Mouse (Mus musculus) midbrain, embryonic 11.5 days (tissue): ENCODE results near the gene Gchfr. TPM values are rescaled to one million over a fixed set of nuclear protein-coding genes. Genes with fewer than 3 reads are reported as not detected.

Experiments
- ATAC-seq: fragments of 200-750 bp; cut with Nextera tagmentation; 2 replicates; pipeline ENCODE4 v1.8.0; 2017; ENCODE audit warnings: moderate TSS enrichment, moderate library complexity; ENCODE audit not compliant: low FRiP score
- DNase-seq: peaks from one replicate; pipeline ENCODE4 v3.0.0; 2015; ENCODE audit warnings: low spot score; ENCODE audit errors: missing footprints
- H3K27ac ChIP-seq: fragments of 300-500 bp; sonication (generic); 2 replicates; pipeline ENCODE4 v1.5.1; 2014; ENCODE audit warnings: low read depth, low read length
- H3K27me3 ChIP-seq: fragments of 300-500 bp; sonication (generic); 2 replicates; pipeline ENCODE4 v1.6.1; 2014; ENCODE audit warnings: mild to moderate bottlenecking, low read length, moderate library complexity, mixed read lengths; ENCODE audit not compliant: control insufficient read depth, insufficient read depth
- H3K36me3 ChIP-seq: fragments of 300-500 bp; sonication (generic); 2 replicates; pipeline ENCODE4 v1.6.1; 2014; ENCODE audit warnings: mild to moderate bottlenecking, low read length, moderate library complexity, mixed read lengths; ENCODE audit not compliant: control insufficient read depth, insufficient read depth
- H3K4me1 ChIP-seq: fragments of 300-500 bp; sonication (generic); 2 replicates; pipeline ENCODE4 v1.6.1; 2014; ENCODE audit warnings: low read length; ENCODE audit not compliant: control insufficient read depth, insufficient read depth
- H3K4me2 ChIP-seq: fragments of 300-500 bp; sonication (generic); 2 replicates; pipeline ENCODE4 v1.6.1; 2014; ENCODE audit warnings: mild to moderate bottlenecking, moderate library complexity
- H3K4me3 ChIP-seq: fragments of 300-500 bp; sonication (generic); 2 replicates; pipeline ENCODE4 v1.5.1; 2014; ENCODE audit warnings: low read depth, low read length
- H3K9ac ChIP-seq: fragments of 300-500 bp; sonication (generic); 2 replicates; pipeline ENCODE4 v1.6.1; 2014; ENCODE audit warnings: low read length
- H3K9me3 ChIP-seq: fragments of 300-500 bp; sonication (generic); 2 replicates; pipeline ENCODE4 v1.6.1; 2016; ENCODE audit warnings: low read length; ENCODE audit not compliant: control insufficient read depth
- WGBS: fragments of 180-500 bp; shearing (Covaris S2); extraction: QIAGEN DNeasy Blood & Tissue Kit; methylation state at CpG from one replicate; pipeline ENCODE4 v1.1.7; 2014; 5-methylcytosine and 5-hydroxymethylcytosine counted together
- polyA plus RNA-seq: library from polyadenylated mRNA; unstranded; fragments of >200 nt; fragmentation: Nextera tagmentation; extraction: Ambion mirVana; gene quantifications from 2 replicates; pipeline ENCODE4 v1.2.1, GENCODE M21; 2014

The Gchfr gene
- polyA plus RNA-seq, 1 experiment from 2014 or later: 2.5 TPM

- Histone ChIP-seq H3K27ac (no peak overlapping the region), H3K9ac (no peak overlapping the region), H3K4me1 (peaks cover 20% of the 10 kb centered on the region), H3K9me3 (no peaks in the 10 kb centered on the region), H3K36me3 (no peaks in the 10 kb centered on the region), H3K27me3 (peaks cover 18% of the 10 kb centered on the region), H3K4me2 (no peak overlapping the region), H3K4me3 (no peak overlapping the region)
- no peak for ATAC-seq
- WGBS: 82% methylated on average over 8 of the region's 8 CpGs
- no peak for DNase-seq
Measured at GRCm38 (mm10) chr2:119171574-119171973, 4.0 kb downstream of the Gchfr start.

DNA sequence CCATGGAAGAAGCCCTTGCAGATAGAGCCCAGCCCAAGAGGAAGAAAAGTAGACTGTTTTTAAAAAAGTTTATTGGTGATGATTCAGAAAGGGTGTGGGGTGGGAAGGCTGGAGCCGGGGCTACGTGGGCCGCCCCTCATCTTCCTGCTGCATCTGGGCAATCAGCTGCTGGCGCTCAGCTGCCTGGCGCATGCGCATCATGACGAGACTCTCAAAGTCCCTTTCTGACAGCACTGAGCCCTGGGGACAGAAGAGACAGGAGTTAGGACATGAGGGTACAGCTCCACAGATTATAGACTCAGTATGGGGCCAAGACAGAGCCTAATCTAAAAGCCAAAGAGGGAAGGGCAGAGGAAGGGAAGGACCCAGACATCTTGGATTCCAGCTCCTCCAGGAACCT lies 4.9 kb downstream of the Gchfr start:
- Histone ChIP-seq H3K9ac (peak overlapping the region; percentile 47), H3K4me1 (peaks cover 12% of the 10 kb centered on the region), H3K9me3 (no peaks in the 10 kb centered on the region), H3K36me3 (no peaks in the 10 kb centered on the region), H3K4me2 (no peak overlapping the region), H3K4me3 (no peak overlapping the region), H3K27ac (no peak overlapping the region), H3K27me3 (peaks cover 9% of the 10 kb centered on the region)
- 94% methylated on average over 7 of the region's 7 CpGs for WGBS
- ATAC-seq: no peak
- peak; percentile 56 for DNase-seq

DNA sequence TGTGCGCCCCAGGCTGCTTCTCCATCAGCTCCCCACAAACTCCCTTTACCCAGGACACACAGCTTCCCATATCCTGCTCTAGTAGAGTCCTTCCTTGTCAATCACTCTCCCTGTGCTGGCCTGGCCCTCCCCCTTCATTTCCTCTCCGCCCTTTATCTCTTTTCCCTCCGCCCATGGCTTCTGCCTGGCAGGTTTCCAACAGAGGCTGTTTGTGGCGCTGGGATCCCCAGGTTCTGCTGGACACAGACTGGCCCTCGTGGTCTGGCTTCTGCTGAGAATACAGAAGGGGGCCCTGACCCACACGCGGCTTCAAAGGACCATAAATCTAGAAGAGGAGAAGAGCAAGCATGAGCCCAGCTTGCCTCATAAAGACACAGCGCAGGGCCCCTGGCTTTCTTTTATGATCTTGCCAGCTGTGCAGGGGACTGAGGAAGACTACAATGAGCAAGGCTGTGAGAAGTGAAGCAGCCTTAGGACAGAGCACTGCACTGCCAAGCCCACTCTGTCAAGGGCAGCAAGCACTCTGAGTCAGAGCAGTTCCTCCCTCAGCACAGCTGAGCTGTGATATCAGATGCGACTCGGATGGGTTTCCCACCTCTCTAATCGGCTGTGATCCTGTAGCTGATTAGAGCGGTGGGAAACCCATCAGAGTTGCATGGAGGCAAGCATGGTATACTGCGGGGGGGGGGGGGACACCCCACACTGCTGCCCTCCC lies 5.4 kb downstream of the Gchfr start:
- H3K9ac ChIP-seq: peak overlapping the region; percentile 47
- H3K4me3 ChIP-seq: no peak overlapping the region
- no peak overlapping the region for H3K4me2 ChIP-seq
- H3K9me3 ChIP-seq: no peaks in the 10 kb centered on the region
- peaks cover 10% of the 10 kb centered on the region for H3K4me1 ChIP-seq
- DNase-seq (peak; percentile 84), ATAC-seq (peak; percentile 45)
- H3K36me3 ChIP-seq: no peaks in the 10 kb centered on the region
- no peak overlapping the region for H3K27ac ChIP-seq
- 27% methylated on average over 13 of the region's 13 CpGs for WGBS
- H3K27me3 ChIP-seq: peaks cover 4% of the 10 kb centered on the region

GRCm38 (mm10) chr2:119173991-119174651 lies 6.5 kb downstream of the Gchfr start, which contains the start of gene Gm14137:
Gm14137 (plus strand) TSS chr2:119174509.
- no peaks in the 10 kb centered on the region for H3K9me3 ChIP-seq
- H3K4me2 ChIP-seq: no peak within 1 kb of the TSS
- ATAC-seq: no peak
- no peak within 1 kb of the TSS for H3K27ac ChIP-seq
- DNase-seq: peak; percentile 60
- 44% methylated on average over 8 of the region's 8 CpGs for WGBS
- no peak within 1 kb of the TSS for H3K9ac ChIP-seq
- H3K4me3 ChIP-seq: no peak within 1 kb of the TSS
- no peaks in the 10 kb centered on the region for H3K36me3 ChIP-seq
- 0 out of 2 replicates have a peak, but pooled peaks cover 2% of the 10 kb centered on the region for H3K27me3 ChIP-seq
- peaks cover 10% of the 10 kb centered on the region for H3K4me1 ChIP-seq

DNA sequence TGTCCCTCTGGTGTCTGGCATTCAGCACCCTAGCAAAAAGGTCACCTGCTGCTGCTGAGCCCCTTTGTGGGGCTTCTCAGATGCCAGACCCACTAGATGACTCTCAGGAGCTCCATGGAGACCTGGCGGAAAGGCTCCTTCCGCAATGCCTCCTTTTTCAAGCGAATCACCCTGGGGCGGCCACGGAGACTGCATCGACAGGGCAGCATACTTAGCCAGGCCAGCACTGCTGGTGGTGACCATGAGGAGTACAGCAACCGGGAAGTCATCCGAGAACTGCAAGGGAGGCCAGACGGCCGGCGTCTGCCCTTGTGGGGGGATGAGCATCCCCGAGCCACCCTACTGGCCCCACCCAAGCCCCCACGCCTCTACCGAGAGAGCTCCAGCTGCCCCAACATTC lies 7.3 kb downstream of the Gchfr start:
- no peak overlapping the region for H3K9ac ChIP-seq
- WGBS: 42% methylated on average over 14 of the region's 14 CpGs
- ATAC-seq (no peak), DNase-seq (peak; percentile 78)
- no peak overlapping the region for H3K27ac ChIP-seq
- no peak overlapping the region for H3K4me2 ChIP-seq
- no peaks in the 10 kb centered on the region; the same call in 1 of the 2 replicates for H3K36me3 ChIP-seq
- no peaks in the 10 kb centered on the region for H3K27me3 ChIP-seq
- no peak overlapping the region for H3K4me3 ChIP-seq
- no peaks in the 10 kb centered on the region for H3K9me3 ChIP-seq
- peaks cover 10% of the 10 kb centered on the region for H3K4me1 ChIP-seq

- Histone ChIP-seq H3K27me3 (no peaks in the 10 kb centered on the region), H3K4me1 (peaks cover 10% of the 10 kb centered on the region), H3K9ac (no peak overlapping the region), H3K4me3 (no peak overlapping the region), H3K27ac (no peak overlapping the region), H3K4me2 (no peak overlapping the region), H3K36me3 (no peaks in the 10 kb centered on the region; the same call in 1 of the 2 replicates), H3K9me3 (no peaks in the 10 kb centered on the region)
- 76% methylated on average over 6 of the region's 6 CpGs for WGBS
- DNase-seq (peak; percentile 57), ATAC-seq (no peak)
Measured at GRCm38 (mm10) chr2:119175614-119176013, 8.0 kb downstream of the Gchfr start.

DNA sequence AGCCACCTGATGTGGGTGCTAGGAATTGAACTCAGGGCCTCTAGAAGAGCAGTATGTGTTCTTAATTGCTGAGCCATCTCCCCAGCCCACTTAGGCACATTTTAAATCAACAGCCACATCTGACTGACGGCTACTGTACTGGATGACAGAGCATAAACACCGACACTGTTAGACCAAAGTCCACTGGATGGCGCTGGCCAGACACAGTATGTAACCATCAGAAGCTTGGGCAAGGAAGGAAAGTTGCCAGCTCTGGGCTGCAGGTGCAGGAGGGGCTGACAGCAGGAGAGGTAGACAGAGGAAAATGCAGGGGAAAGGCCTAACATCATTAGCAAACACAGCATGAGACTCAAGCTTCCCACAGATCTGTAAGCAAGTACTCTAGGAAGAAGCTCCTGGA lies 9.2 kb downstream of the Gchfr start:
- Histone ChIP-seq H3K4me2 (no peak overlapping the region), H3K27me3 (no peaks in the 10 kb centered on the region), H3K9ac (no peak overlapping the region), H3K4me3 (no peak overlapping the region), H3K27ac (no peak overlapping the region), H3K36me3 (no peaks in the 10 kb centered on the region; the same call in 1 of the 2 replicates), H3K4me1 (peaks cover 10% of the 10 kb centered on the region), H3K9me3 (no peaks in the 10 kb centered on the region)
- 60% methylated on average over 3 of the region's 3 CpGs for WGBS
- peak; percentile 35 for DNase-seq
- no peak for ATAC-seq

DNA sequence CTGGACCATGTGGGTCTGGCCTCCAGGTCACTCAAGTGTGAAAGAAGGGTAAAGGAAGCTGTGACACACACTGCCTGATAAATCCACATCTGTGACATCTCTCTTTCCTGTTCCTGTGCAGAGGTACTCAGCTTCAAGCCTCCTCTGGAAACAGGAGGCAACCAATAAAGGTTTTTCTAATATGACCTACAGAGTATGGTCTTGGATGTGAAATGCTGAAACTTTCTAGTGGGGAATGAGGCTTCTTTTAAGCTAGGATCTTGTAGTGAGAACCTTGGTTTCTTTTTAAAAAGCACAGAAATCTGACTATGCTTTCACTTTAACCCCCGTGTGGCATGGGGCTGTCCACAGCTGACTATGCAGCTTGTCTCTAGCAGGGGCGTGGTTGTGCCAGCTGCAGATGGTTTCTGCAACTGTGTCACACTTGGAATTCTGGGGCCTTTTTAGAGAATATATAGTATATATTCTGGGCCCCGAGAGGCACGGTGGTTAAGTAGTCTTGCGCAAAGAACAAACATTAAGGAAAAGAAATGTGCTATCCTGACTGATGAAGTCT lies 9.9 kb downstream of the Gchfr start:
- Histone ChIP-seq H3K4me3 (no peak overlapping the region), H3K9ac (no peak overlapping the region), H3K36me3 (no peaks in the 10 kb centered on the region; the same call in 1 of the 2 replicates), H3K4me2 (no peak overlapping the region), H3K27ac (no peak overlapping the region), H3K9me3 (no peaks in the 10 kb centered on the region), H3K27me3 (no peaks in the 10 kb centered on the region), H3K4me1 (peaks cover 10% of the 10 kb centered on the region)
- 89% methylated on average over 5 of the region's 5 CpGs for WGBS
- DNase-seq: peak; percentile 49
- no peak for ATAC-seq

DNA sequence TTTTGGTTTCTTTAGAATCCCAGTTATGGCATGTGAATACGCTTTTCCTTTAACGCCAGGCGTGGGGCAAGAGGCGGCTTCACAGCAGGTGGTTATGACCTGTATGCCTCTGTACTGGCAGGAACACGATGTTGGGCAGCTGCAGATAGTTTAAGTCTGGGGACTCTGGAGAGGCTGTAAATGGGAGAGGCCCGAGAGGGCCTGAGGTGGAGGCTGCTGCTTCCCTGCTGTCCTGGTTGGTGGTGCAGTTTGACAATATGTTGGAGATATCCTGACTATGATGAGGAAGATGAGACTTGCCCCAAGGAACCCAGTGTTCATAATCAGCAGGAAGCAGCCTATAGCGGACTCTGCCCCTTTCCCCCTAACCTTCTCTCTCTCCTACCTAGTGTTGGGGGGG lies 15.3 kb downstream of the Gchfr start:
- Histone ChIP-seq H3K27ac (no peak overlapping the region), H3K36me3 (no peaks in the 10 kb centered on the region; the same call in 1 of the 2 replicates), H3K9ac (no peak overlapping the region), H3K4me2 (no peak overlapping the region), H3K4me1 (no peaks in the 10 kb centered on the region), H3K9me3 (no peaks in the 10 kb centered on the region), H3K4me3 (no peak overlapping the region), H3K27me3 (no peaks in the 10 kb centered on the region)
- WGBS: 76% methylated on average over 7 of the region's 7 CpGs
- ATAC-seq (no peak), DNase-seq (peak; percentile 53)
